Mouse (Mus musculus): ENCODE results near the gene Wdr1. TPM values are rescaled to one million over a fixed set of nuclear protein-coding genes. Genes with fewer than 3 reads are reported as not detected.

The Wdr1 gene
- polyA plus RNA-seq, 1 experiment from 2014 or later, result 227 TPM

DNA sequence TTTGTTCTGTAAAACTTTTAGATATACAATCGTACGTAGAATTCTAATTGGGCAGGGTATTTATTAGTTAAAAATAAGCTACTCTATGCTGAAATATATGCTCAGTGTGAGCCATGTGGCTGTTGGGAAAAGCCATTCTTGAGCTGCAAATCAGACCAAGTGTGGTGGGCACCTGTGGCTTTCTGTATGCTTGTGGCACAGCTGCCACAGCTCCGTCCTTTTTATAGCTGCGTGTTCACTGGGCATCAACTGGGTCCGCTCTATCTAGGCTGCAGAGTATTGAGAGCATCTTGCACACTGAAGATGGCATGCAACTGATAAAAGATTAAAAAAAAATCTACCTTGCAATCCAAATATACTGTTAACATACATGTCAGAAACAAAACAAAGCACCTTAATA lies 40.0 kb downstream of the Wdr1 start:
- DNase-seq (ENCODE audit: low spot score) (no peak), ATAC-seq (replicated peaks; ENCODE audit: insufficient number of reproducible peaks, low FRiP score, low TSS enrichment, low read depth) (no peak)
- no peak overlapping the region for H3K4me3 ChIP-seq (ENCODE audit: low read depth, low read length)
- WGBS, result 92% methylated on average over 5 of the region's 5 CpGs
- H3K36me3 ChIP-seq (replicated peaks; ENCODE audit: control insufficient read depth, insufficient read depth, low read depth, low read length), result peaks cover 3% of the 10 kb centered on the region
- no peaks in the 10 kb centered on the region for H3K27me3 ChIP-seq (ENCODE audit: control insufficient read depth, insufficient read depth, low read length)
- H3K4me1 ChIP-seq (ENCODE audit: control insufficient read depth, insufficient read depth, low read length), result no peaks in the 10 kb centered on the region
- H3K9ac ChIP-seq (replicated peaks; ENCODE audit: low read length), result no peak overlapping the region
- no peak overlapping the region for H3K27ac ChIP-seq (replicated peaks; ENCODE audit: low read depth, low read length)
- H3K9me3 ChIP-seq (replicated peaks; ENCODE audit: control insufficient read depth, low read length), result no peaks in the 10 kb centered on the region
- no peak overlapping the region for H3K4me2 ChIP-seq (ENCODE audit: low read depth, low read length)

DNA sequence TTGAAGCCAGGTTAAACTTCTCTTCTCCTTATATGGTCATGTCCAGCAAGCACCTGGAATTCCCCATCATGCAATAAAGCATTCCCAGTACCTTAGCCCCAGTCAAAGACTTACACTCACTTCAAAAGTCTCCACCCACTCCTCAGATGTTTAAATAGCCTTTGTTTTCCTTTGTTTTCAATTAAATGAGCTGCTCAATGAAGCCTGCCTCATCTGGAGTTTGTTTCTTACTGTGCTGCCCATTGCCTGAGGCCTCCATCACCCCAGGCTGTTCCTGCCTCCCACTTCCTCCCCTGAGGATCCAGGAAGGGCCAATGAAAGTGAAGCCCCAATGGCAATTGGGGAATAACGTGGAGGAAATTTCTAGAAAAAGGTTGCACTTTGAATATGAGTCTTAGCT lies 42.2 kb downstream of the Wdr1 start:
- H3K36me3 ChIP-seq (replicated peaks; ENCODE audit: control insufficient read depth, insufficient read depth, low read depth, low read length), result no peaks in the 10 kb centered on the region
- DNase-seq (ENCODE audit: low spot score), result no peak
- no peak overlapping the region for H3K27ac ChIP-seq (replicated peaks; ENCODE audit: low read depth, low read length)
- H3K4me2 ChIP-seq (ENCODE audit: low read depth, low read length), result no peak overlapping the region
- no peak overlapping the region for H3K4me3 ChIP-seq (ENCODE audit: low read depth, low read length)
- H3K9ac ChIP-seq (replicated peaks; ENCODE audit: low read length), result no peak overlapping the region
- no peaks in the 10 kb centered on the region for H3K27me3 ChIP-seq (ENCODE audit: control insufficient read depth, insufficient read depth, low read length)
- no peaks in the 10 kb centered on the region for H3K4me1 ChIP-seq (ENCODE audit: control insufficient read depth, insufficient read depth, low read length)
- no peaks in the 10 kb centered on the region for H3K9me3 ChIP-seq (replicated peaks; ENCODE audit: control insufficient read depth, low read length)
- ATAC-seq (replicated peaks; ENCODE audit: insufficient number of reproducible peaks, low FRiP score, low TSS enrichment, low read depth), result no peak
- WGBS, result 32% methylated on average over 1 of the region's 1 CpGs

DNA sequence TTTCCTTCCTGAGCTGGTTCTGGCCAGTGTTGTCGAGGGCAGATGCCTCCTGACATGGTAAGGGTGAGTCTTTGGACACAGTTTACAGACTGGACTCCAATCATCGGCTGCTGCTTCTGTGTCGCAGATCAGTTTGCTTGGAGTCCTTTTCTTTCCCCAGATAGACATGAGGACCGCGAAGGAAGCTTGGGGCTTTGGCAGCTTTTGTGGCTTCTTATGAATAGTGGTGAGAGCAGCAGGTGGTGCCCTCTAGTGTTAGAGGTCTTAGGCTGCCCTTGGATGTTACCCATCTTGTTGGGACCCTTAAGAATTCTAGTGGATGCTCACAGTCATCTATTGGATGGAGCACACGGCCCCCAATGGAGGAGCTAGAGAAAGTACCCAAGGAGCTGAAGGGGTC lies 46.8 kb downstream of the Wdr1 start:
- Histone ChIP-seq H3K9me3 (replicated peaks; ENCODE audit: control insufficient read depth, low read length) (no peaks in the 10 kb centered on the region), H3K4me2 (ENCODE audit: low read depth, low read length) (no peak overlapping the region), H3K27me3 (ENCODE audit: control insufficient read depth, insufficient read depth, low read length) (no peaks in the 10 kb centered on the region), H3K27ac (replicated peaks; ENCODE audit: low read depth, low read length) (no peak overlapping the region), H3K9ac (replicated peaks; ENCODE audit: low read length) (no peak overlapping the region), H3K36me3 (replicated peaks; ENCODE audit: control insufficient read depth, insufficient read depth, low read depth, low read length) (no peaks in the 10 kb centered on the region), H3K4me1 (ENCODE audit: control insufficient read depth, insufficient read depth, low read length) (no peaks in the 10 kb centered on the region), H3K4me3 (ENCODE audit: low read depth, low read length) (no peak overlapping the region)
- 64% methylated on average over 6 of the region's 6 CpGs for WGBS
- ATAC-seq (replicated peaks; ENCODE audit: insufficient number of reproducible peaks, low FRiP score, low TSS enrichment, low read depth) (no peak), DNase-seq (ENCODE audit: low spot score) (peak; percentile 43)

GRCm38 (mm10) chr5:38512991-38513390 lies 50.0 kb downstream of the Wdr1 start:
- no peak for ATAC-seq (replicated peaks; ENCODE audit: insufficient number of reproducible peaks, low FRiP score, low TSS enrichment, low read depth)
- H3K27ac ChIP-seq (replicated peaks; ENCODE audit: low read depth, low read length), result no peak overlapping the region
- no peaks in the 10 kb centered on the region for H3K9me3 ChIP-seq (replicated peaks; ENCODE audit: control insufficient read depth, low read length)
- H3K27me3 ChIP-seq (ENCODE audit: control insufficient read depth, insufficient read depth, low read length), result no peaks in the 10 kb centered on the region
- no peaks in the 10 kb centered on the region for H3K4me1 ChIP-seq (ENCODE audit: control insufficient read depth, insufficient read depth, low read length)
- H3K36me3 ChIP-seq (replicated peaks; ENCODE audit: control insufficient read depth, insufficient read depth, low read depth, low read length), result no peaks in the 10 kb centered on the region
- H3K4me2 ChIP-seq (ENCODE audit: low read depth, low read length), result no peak overlapping the region
- no peak overlapping the region for H3K4me3 ChIP-seq (ENCODE audit: low read depth, low read length)
- peak; percentile 9 for DNase-seq (ENCODE audit: low spot score)
- no peak overlapping the region for H3K9ac ChIP-seq (replicated peaks; ENCODE audit: low read length)
- WGBS, result 10% methylated on average over 2 of the region's 2 CpGs

DNA sequence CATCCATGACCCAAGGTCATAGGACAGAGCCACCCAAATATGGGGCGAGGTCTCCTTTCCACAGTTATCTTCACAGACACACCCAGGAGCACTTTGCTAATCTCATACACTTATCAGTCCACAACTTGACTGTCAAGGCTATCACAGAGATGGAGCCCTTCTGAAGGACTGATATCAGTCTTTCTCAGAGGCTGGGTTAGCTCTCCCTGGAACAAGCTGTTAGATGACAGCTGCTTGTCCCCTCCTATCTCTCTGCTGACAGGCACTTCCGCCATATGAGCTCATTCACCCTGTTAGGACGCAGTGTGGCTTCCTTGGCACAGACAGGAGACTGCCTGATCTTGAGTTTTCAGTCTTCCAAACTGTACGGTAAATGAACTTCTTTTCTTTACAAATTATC lies 53.5 kb downstream of the Wdr1 start:
- ATAC-seq (replicated peaks; ENCODE audit: insufficient number of reproducible peaks, low FRiP score, low TSS enrichment, low read depth) (no peak), DNase-seq (ENCODE audit: low spot score) (no peak)
- Histone ChIP-seq H3K9ac (replicated peaks; ENCODE audit: low read length) (no peak overlapping the region), H3K4me1 (ENCODE audit: control insufficient read depth, insufficient read depth, low read length) (no peaks in the 10 kb centered on the region), H3K4me3 (ENCODE audit: low read depth, low read length) (no peak overlapping the region), H3K4me2 (ENCODE audit: low read depth, low read length) (no peak overlapping the region), H3K27ac (replicated peaks; ENCODE audit: low read depth, low read length) (no peak overlapping the region), H3K9me3 (replicated peaks; ENCODE audit: control insufficient read depth, low read length) (no peaks in the 10 kb centered on the region), H3K27me3 (ENCODE audit: control insufficient read depth, insufficient read depth, low read length) (no peaks in the 10 kb centered on the region), H3K36me3 (replicated peaks; ENCODE audit: control insufficient read depth, insufficient read depth, low read depth, low read length) (no peaks in the 10 kb centered on the region)
- 92% methylated on average over 4 of the region's 4 CpGs for WGBS

- Histone ChIP-seq H3K9me3 (replicated peaks; ENCODE audit: control insufficient read depth, low read length) (no peaks in the 10 kb centered on the region), H3K4me3 (ENCODE audit: low read depth, low read length) (no peak overlapping the region), H3K36me3 (replicated peaks; ENCODE audit: control insufficient read depth, insufficient read depth, low read depth, low read length) (no peaks in the 10 kb centered on the region), H3K4me2 (ENCODE audit: low read depth, low read length) (no peak overlapping the region), H3K27ac (replicated peaks; ENCODE audit: low read depth, low read length) (no peak overlapping the region), H3K27me3 (ENCODE audit: control insufficient read depth, insufficient read depth, low read length) (no peaks in the 10 kb centered on the region), H3K4me1 (ENCODE audit: control insufficient read depth, insufficient read depth, low read length) (no peaks in the 10 kb centered on the region), H3K9ac (replicated peaks; ENCODE audit: low read length) (no peak overlapping the region)
- 41% methylated on average over 3 of the region's 3 CpGs for WGBS
- ATAC-seq (replicated peaks; ENCODE audit: insufficient number of reproducible peaks, low FRiP score, low TSS enrichment, low read depth) (no peak), DNase-seq (ENCODE audit: low spot score) (no peak)
These were observed 57.6 kb downstream of the Wdr1 start for GRCm38 (mm10) chr5:38505435-38505765.

- 44% methylated on average over 6 of the region's 6 CpGs for WGBS
- DNase-seq (ENCODE audit: low spot score) (no peak), ATAC-seq (replicated peaks; ENCODE audit: insufficient number of reproducible peaks, low FRiP score, low TSS enrichment, low read depth) (0 out of 2 replicates have a peak, but pooled peaks have one; percentile 23)
- Histone ChIP-seq H3K9ac (replicated peaks; ENCODE audit: low read length) (no peak overlapping the region), H3K4me1 (ENCODE audit: control insufficient read depth, insufficient read depth, low read length) (no peaks in the 10 kb centered on the region), H3K9me3 (replicated peaks; ENCODE audit: control insufficient read depth, low read length) (no peaks in the 10 kb centered on the region), H3K36me3 (replicated peaks; ENCODE audit: control insufficient read depth, insufficient read depth, low read depth, low read length) (no peaks in the 10 kb centered on the region), H3K27ac (replicated peaks; ENCODE audit: low read depth, low read length) (no peak overlapping the region), H3K4me3 (ENCODE audit: low read depth, low read length) (no peak overlapping the region), H3K4me2 (ENCODE audit: low read depth, low read length) (no peak overlapping the region), H3K27me3 (ENCODE audit: control insufficient read depth, insufficient read depth, low read length) (no peaks in the 10 kb centered on the region)
These were observed 58.1 kb downstream of the Wdr1 start for GRCm38 (mm10) chr5:38504747-38505434.

GRCm38 (mm10) chr5:38504116-38504515 lies 58.9 kb downstream of the Wdr1 start:
- no peaks in the 10 kb centered on the region for H3K27me3 ChIP-seq (ENCODE audit: control insufficient read depth, insufficient read depth, low read length)
- no peak overlapping the region for H3K27ac ChIP-seq (replicated peaks; ENCODE audit: low read depth, low read length)
- H3K4me1 ChIP-seq (ENCODE audit: control insufficient read depth, insufficient read depth, low read length), result no peaks in the 10 kb centered on the region
- H3K9me3 ChIP-seq (replicated peaks; ENCODE audit: control insufficient read depth, low read length), result no peaks in the 10 kb centered on the region
- ATAC-seq (replicated peaks; ENCODE audit: insufficient number of reproducible peaks, low FRiP score, low TSS enrichment, low read depth) (no peak), DNase-seq (ENCODE audit: low spot score) (no peak)
- no peak overlapping the region for H3K4me2 ChIP-seq (ENCODE audit: low read depth, low read length)
- 88% methylated on average over 1 of the region's 1 CpGs for WGBS
- no peak overlapping the region for H3K4me3 ChIP-seq (ENCODE audit: low read depth, low read length)
- no peaks in the 10 kb centered on the region for H3K36me3 ChIP-seq (replicated peaks; ENCODE audit: control insufficient read depth, insufficient read depth, low read depth, low read length)
- H3K9ac ChIP-seq (replicated peaks; ENCODE audit: low read length), result no peak overlapping the region

Data from embryonic facial prominence, embryonic 11.5 days (tissue).